Mouse (Mus musculus) layer of hippocampus, postnatal 14 days (tissue): ENCODE results near the gene Rnf144b. TPM values are rescaled to one million over a fixed set of nuclear protein-coding genes. Genes with fewer than 3 reads are reported as not detected.

Experiments
- DNase-seq, 2 experiments: peaks; one replicate each; pipeline ENCODE4 v3.0.0; 2021 to 2022; ENCODE audit warnings: low spot score in 2 of 2, mixed read lengths in 1 of 2
- total RNA-seq, 2 experiments: library from RNA; stranded (reverse); gene quantifications; 2 replicates each; pipeline ENCODE4 v1.2.3; 2021

Gene Rnf144b
- total RNA-seq, 2 experiments from 2014 or later: 10.5 to 12.7 TPM

GRCm38 (mm10) chr13:47121333-47121889 is 1.0 kb upstream of the Rnf144b start:
- DNase-seq: no peak

- no peak for DNase-seq
Measured at GRCm38 (mm10) chr13:47124449-47124848, 2.0 kb downstream of the Rnf144b start.

- DNase-seq: no peak
Measured at GRCm38 (mm10) chr13:47124986-47125385, 2.5 kb downstream of the Rnf144b start.

- DNase-seq: no peak
Measured at GRCm38 (mm10) chr13:47125595-47125994, 3.1 kb downstream of the Rnf144b start.

GRCm38 (mm10) chr13:47129090-47129489 is 6.6 kb downstream of the Rnf144b start:
- no peak for DNase-seq

GRCm38 (mm10) chr13:47133058-47133457 is 10.6 kb downstream of the Rnf144b start:
- DNase-seq: no peak

- no peak for DNase-seq
Measured at GRCm38 (mm10) chr13:47134836-47135235, 12.4 kb downstream of the Rnf144b start.

GRCm38 (mm10) chr13:47135741-47136140 is 13.3 kb downstream of the Rnf144b start:
- DNase-seq: no peak

- no peak for DNase-seq
Measured at GRCm38 (mm10) chr13:47142764-47143163, 20.3 kb downstream of the Rnf144b start.

GRCm38 (mm10) chr13:47145939-47146338 is 23.5 kb downstream of the Rnf144b start:
- DNase-seq: no peak

- no peak for DNase-seq
Measured at GRCm38 (mm10) chr13:47146388-47146787, 23.9 kb downstream of the Rnf144b start.

- peak in 1 of 2 experiments; percentile 17 for DNase-seq
Measured at GRCm38 (mm10) chr13:47148573-47148972, 26.1 kb downstream of the Rnf144b start.

GRCm38 (mm10) chr13:47149993-47150392 is 27.5 kb downstream of the Rnf144b start:
- no peak for DNase-seq

GRCm38 (mm10) chr13:47151060-47151459 is 28.6 kb downstream of the Rnf144b start:
- DNase-seq: peak in 1 of 2 experiments; percentile 17

GRCm38 (mm10) chr13:47152390-47152789 is 29.9 kb downstream of the Rnf144b start:
- peak; percentile 17 to 77 for DNase-seq

- no peak for DNase-seq
Measured at GRCm38 (mm10) chr13:47153206-47153605, 30.8 kb downstream of the Rnf144b start.

GRCm38 (mm10) chr13:47154866-47155265 is 32.4 kb downstream of the Rnf144b start:
- no peak for DNase-seq

GRCm38 (mm10) chr13:47156841-47157240 is 34.4 kb downstream of the Rnf144b start:
- DNase-seq: no peak

- DNase-seq: no peak
Measured at GRCm38 (mm10) chr13:47162001-47162400, 39.5 kb downstream of the Rnf144b start.

GRCm38 (mm10) chr13:47164732-47165131 is 42.3 kb downstream of the Rnf144b start:
- no peak for DNase-seq

GRCm38 (mm10) chr13:47165261-47165660 is 42.8 kb downstream of the Rnf144b start:
- DNase-seq: no peak

- no peak for DNase-seq
Measured at GRCm38 (mm10) chr13:47168484-47168883, 46.0 kb downstream of the Rnf144b start.

GRCm38 (mm10) chr13:47170026-47170425 is 47.6 kb downstream of the Rnf144b start:
- no peak for DNase-seq
